Mouse (Mus musculus) liver, postnatal 0 days (tissue): ENCODE data around the gene Ccdc83. TPM values are rescaled to one million over a fixed set of nuclear protein-coding genes. Genes with fewer than 3 reads are reported as not detected.

Experiments
- ATAC-seq: fragments of 200-750 bp; cut with Nextera tagmentation; 2 replicates; pipeline ENCODE4 v1.8.0; 2017; ENCODE audit warnings: mild to moderate bottlenecking, moderate library complexity
- DNase-seq: peaks from one replicate; pipeline ENCODE4 v3.0.0-alpha.2; 2016
- H3K27ac ChIP-seq: fragments of 300-500 bp; sonication (generic); 2 replicates; pipeline ENCODE4 v1.5.1; 2014; ENCODE audit warnings: antibody characterized with exemption, moderate library complexity, mild to moderate bottlenecking, low read depth
- H3K27me3 ChIP-seq: fragments of 300-500 bp; sonication (generic); 2 replicates; pipeline ENCODE4 v1.6.1; 2014; ENCODE audit warnings: low read length, control low read depth, mixed read lengths; ENCODE audit not compliant: insufficient read depth
- H3K36me3 ChIP-seq: fragments of 300-500 bp; sonication (generic); replicated peaks from 2 replicates; pipeline ENCODE4 v1.6.1; 2014; ENCODE audit warnings: mild to moderate bottlenecking, control low read depth, low read length, moderate library complexity, mixed read lengths; ENCODE audit not compliant: insufficient read depth
- H3K4me1 ChIP-seq: fragments of 300-500 bp; sonication (generic); 2 replicates; pipeline ENCODE4 v1.6.1; 2014; ENCODE audit warnings: antibody characterized with exemption, mild to moderate bottlenecking, control low read depth; ENCODE audit not compliant: insufficient read depth
- H3K4me2 ChIP-seq: fragments of 300-500 bp; sonication (generic); 2 replicates; pipeline ENCODE4 v1.6.1; 2014; ENCODE audit warnings: low read depth, mild to moderate bottlenecking, low read length, moderate library complexity, mixed read lengths
- H3K4me3 ChIP-seq: fragments of 300-500 bp; sonication (generic); 2 replicates; pipeline ENCODE4 v1.5.1; 2014; ENCODE audit warnings: low read depth, low read length
- H3K9ac ChIP-seq: fragments of 300-500 bp; sonication (generic); replicated peaks from 2 replicates; pipeline ENCODE4 v1.6.1; 2014; ENCODE audit warnings: mild to moderate bottlenecking, moderate library complexity
- H3K9me3 ChIP-seq: fragments of 300-500 bp; sonication (generic); 2 replicates; pipeline ENCODE4 v1.6.1; 2016; ENCODE audit warnings: mild to moderate bottlenecking, control low read depth, low read length, mixed read lengths
- CTCF ChIP-seq: sonication (generic); IDR thresholded peaks from 2 replicates; pipeline ENCODE4 v1.5.1; 2016; ENCODE audit warnings: antibody characterized with exemption, low read depth
- EP300 ChIP-seq: IDR thresholded peaks from 2 replicates; pipeline ENCODE4 v1.6.1; 2016; ENCODE audit warnings: antibody characterized with exemption, low read depth, mild to moderate bottlenecking
- WGBS: fragments of 180-500 bp; shearing (Covaris S2); extraction: QIAGEN DNeasy Blood & Tissue Kit; methylation state at CpG from one replicate; pipeline ENCODE4 v1.1.7; 2014; ENCODE audit not compliant: insufficient replicate concordance; 5-methylcytosine and 5-hydroxymethylcytosine counted together
- polyA plus RNA-seq: library from polyadenylated mRNA; unstranded; fragments of >200 nt; fragmentation: Nextera tagmentation; extraction: Ambion mirVana; gene quantifications from 2 replicates; pipeline ENCODE4 v1.2.1, GENCODE M21; 2015

The Ccdc83 gene
- polyA plus RNA-seq, 1 experiment from 2014 or later = not detected

DNA sequence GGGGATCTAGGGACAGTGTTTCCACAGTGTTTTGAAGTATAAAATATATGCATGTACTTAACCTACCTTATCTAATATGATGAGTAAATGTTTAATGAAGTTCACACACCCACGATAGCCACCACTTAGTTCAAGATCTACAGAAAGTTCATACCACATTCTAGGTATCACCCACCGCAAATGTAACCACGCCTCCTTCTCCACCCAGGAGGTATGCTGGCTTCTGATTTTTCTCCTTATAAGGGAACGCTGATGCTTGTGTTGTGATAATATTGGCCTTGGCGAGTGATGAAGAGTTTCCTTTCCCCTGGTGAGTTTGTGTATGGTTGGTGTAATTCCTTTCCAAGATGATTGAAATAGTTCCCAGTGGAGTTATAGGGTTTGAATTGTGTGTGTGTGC, 47.5 kb downstream of the Ccdc83 start:
- 63% methylated on average over 5 of the region's 5 CpGs for WGBS
- Histone ChIP-seq H3K27ac (no peak overlapping the region), H3K4me2 (no peak overlapping the region), H3K9me3 (no peaks in the 10 kb centered on the region), H3K36me3 (no peaks in the 10 kb centered on the region), H3K9ac (no peak overlapping the region), H3K27me3 (no peaks in the 10 kb centered on the region), H3K4me1 (no peaks in the 10 kb centered on the region), H3K4me3 (no peak overlapping the region)
- ATAC-seq (no peak), DNase-seq (no peak)
- TF ChIP-seq CTCF (no peak), EP300 (no peak)

DNA sequence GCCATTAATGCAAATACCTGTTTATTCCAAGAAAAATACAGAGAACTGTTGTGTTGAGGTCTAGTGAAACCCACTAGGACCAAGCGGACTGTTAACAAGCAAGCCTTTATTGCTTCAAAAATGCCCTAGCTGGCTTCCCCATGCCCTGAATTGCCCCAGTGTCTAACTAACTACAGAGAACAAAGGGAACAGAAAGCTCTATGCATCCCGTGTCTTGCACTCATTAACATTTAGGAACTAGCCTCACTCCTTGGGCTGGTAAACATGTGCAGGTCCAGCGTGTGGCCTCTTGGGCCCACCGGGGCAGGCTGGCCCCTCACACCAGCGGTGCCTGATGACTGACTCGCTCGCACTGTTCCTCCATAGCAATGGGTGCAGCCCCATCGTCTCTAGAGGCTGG, 49.1 kb downstream of the Ccdc83 start:
- Histone ChIP-seq H3K27ac (no peak overlapping the region), H3K4me2 (no peak overlapping the region), H3K4me3 (no peak overlapping the region), H3K36me3 (no peaks in the 10 kb centered on the region), H3K27me3 (no peaks in the 10 kb centered on the region), H3K9me3 (no peaks in the 10 kb centered on the region), H3K4me1 (no peaks in the 10 kb centered on the region), H3K9ac (no peak overlapping the region)
- no peak for ATAC-seq
- DNase-seq = no peak
- TF ChIP-seq CTCF = no peak
- no peak for TF ChIP-seq EP300
- WGBS = 79% methylated on average over 8 of the region's 8 CpGs

DNA sequence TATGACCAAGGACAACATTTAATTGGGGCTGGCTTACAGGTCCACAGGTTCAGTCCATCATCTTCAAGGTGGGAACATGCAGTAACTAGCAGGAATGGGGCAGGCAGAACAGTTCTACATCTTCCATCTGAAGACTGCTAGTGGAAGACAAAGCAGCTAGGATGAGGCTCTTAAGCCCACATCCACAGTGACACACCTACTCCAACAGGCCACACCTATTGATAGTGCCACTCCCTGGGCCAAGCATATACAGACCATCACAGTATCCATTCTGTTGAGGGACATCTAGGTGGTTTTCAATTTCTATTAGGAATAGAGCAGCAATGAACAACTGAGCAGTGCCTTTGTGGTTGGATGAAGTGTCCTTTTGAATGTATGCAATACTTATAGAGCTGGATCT, 54.6 kb downstream of the Ccdc83 start:
- H3K4me1 ChIP-seq = no peaks in the 10 kb centered on the region
- peaks cover 34% of the 10 kb centered on the region for H3K36me3 ChIP-seq
- TF ChIP-seq CTCF (no peak), EP300 (no peak)
- H3K9ac ChIP-seq = no peak overlapping the region
- no peak overlapping the region for H3K4me2 ChIP-seq
- H3K9me3 ChIP-seq = no peaks in the 10 kb centered on the region
- no peaks in the 10 kb centered on the region for H3K27me3 ChIP-seq
- DNase-seq (no peak), ATAC-seq (peak; percentile 50)
- H3K27ac ChIP-seq = no peak overlapping the region
- no peak overlapping the region for H3K4me3 ChIP-seq

DNA sequence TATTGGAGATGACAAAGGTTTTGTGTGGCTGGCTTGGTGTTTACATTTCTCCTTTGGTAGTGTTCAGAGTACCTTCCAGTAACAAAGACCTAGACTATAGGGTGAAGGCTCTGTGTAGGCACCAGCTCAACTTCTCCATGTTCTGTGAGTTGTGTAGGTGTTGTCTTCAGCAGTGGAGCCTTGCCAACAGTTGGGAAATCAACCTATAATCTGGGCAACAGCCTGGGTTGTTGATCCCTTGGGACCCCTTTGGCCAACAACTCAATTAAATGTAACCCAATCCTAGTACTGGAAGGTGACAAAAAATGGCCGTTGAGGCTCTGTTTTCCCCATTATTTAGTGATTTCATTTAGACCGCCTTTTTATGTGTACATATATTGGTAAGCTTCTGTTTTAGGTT, 55.5 kb downstream of the Ccdc83 start:
- no peak overlapping the region for H3K9ac ChIP-seq
- no peaks in the 10 kb centered on the region for H3K4me1 ChIP-seq
- ATAC-seq (peak; percentile 30), DNase-seq (no peak)
- no peaks in the 10 kb centered on the region for H3K27me3 ChIP-seq
- no peaks in the 10 kb centered on the region for H3K9me3 ChIP-seq
- no peak overlapping the region for H3K4me3 ChIP-seq
- 94% methylated on average over 2 of the region's 2 CpGs for WGBS
- no peak overlapping the region for H3K4me2 ChIP-seq
- H3K36me3 ChIP-seq = peaks cover 42% of the 10 kb centered on the region
- no peak overlapping the region for H3K27ac ChIP-seq
- no peak for TF ChIP-seq CTCF
- no peak for TF ChIP-seq EP300

DNA sequence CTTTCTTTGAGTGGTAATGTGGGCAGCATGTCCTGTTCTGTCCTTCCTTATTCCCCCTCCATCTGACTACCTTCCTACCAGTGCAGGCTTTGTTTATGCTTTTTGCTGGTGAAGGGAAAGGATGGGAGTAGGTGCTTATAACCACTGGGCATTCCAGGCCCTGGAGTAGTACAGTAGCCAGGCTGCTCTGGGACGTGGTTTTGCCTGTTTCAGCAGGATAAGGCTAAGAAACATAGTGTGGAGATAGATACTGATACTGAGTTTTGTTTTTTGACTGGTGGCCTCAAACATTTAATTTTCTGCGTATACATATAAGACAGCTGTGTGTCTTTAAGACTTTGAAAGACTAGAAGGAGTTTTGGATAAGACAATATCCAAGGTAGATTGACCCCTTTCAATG, 61.7 kb downstream of the Ccdc83 start:
- H3K27ac ChIP-seq = no peak overlapping the region
- H3K36me3 ChIP-seq = peaks cover 80% of the 10 kb centered on the region
- TF ChIP-seq CTCF (no peak), EP300 (no peak)
- H3K9me3 ChIP-seq = no peaks in the 10 kb centered on the region
- H3K4me1 ChIP-seq = no peaks in the 10 kb centered on the region
- DNase-seq (no peak), ATAC-seq (no peak)
- 56% methylated on average over 2 of the region's 2 CpGs for WGBS
- H3K4me2 ChIP-seq = no peak overlapping the region
- H3K4me3 ChIP-seq = no peak overlapping the region
- no peak overlapping the region for H3K9ac ChIP-seq
- no peaks in the 10 kb centered on the region for H3K27me3 ChIP-seq

DNA sequence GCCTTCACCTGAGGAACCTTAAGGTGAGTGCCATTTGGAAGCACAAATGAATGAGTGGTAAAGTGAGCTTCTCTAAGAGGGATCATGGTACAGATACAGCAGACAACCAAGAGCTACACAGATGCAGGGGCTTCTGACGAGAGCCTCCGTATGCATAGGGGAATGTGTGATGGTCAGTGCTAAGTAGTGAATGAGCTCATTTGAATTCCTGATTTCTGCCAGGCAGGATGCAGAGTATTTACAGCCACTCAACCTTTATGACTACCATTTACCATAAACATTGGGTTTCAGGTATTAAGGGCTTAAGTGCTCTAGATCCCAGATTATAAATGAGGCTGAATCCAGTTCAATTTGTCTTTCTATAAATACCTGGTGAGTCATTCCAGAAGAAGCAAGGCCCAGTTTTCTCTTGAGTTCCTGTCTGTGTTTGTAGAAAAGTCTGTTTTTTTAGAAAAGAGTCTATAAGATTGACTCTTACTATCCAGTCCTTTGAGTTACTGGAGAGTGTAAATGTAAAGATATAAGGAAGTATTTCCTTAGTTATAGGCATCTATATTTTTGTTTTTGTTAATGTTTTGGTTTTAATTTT, 63.6 kb downstream of the Ccdc83 start:
- no peak overlapping the region for H3K9ac ChIP-seq
- DNase-seq (no peak), ATAC-seq (no peak)
- no peak overlapping the region for H3K27ac ChIP-seq
- H3K36me3 ChIP-seq = peaks cover 79% of the 10 kb centered on the region
- H3K4me2 ChIP-seq = no peak overlapping the region
- no peak overlapping the region for H3K4me3 ChIP-seq
- WGBS = 95% methylated on average over 2 of the region's 2 CpGs
- no peaks in the 10 kb centered on the region for H3K9me3 ChIP-seq
- no peaks in the 10 kb centered on the region for H3K4me1 ChIP-seq
- no peaks in the 10 kb centered on the region for H3K27me3 ChIP-seq
- no peak for TF ChIP-seq CTCF
- TF ChIP-seq EP300 = no peak

DNA sequence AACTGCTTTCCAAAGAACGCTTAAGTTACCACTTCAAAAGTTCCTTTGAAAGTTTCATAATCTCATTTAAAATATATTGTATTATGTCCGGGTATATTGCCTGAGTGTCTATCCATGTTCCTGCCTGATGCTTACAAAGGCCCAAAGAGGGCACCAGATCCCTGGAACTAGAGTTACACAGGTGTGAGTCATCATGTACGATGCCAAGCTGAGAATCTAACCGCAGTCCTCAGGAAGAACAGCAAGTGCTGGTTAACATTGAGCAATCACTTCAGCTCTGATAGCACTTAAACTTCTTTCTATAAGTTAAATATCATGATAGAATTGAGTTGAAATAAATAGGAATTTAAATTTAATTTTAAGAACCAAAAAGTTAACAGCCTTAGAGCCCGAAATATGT, 65.3 kb downstream of the Ccdc83 start:
- Histone ChIP-seq H3K9me3 (no peaks in the 10 kb centered on the region), H3K27me3 (no peaks in the 10 kb centered on the region), H3K4me3 (no peak overlapping the region), H3K27ac (no peak overlapping the region), H3K36me3 (peaks cover 75% of the 10 kb centered on the region), H3K4me2 (no peak overlapping the region), H3K9ac (no peak overlapping the region), H3K4me1 (no peaks in the 10 kb centered on the region)
- WGBS = 87% methylated on average over 5 of the region's 5 CpGs
- ATAC-seq = no peak
- TF ChIP-seq EP300 (no peak), CTCF (peak; percentile 18; the same call in 1 of the 2 replicates)
- no peak for DNase-seq
